ENCODE assay signal across 7 mouse cellular contexts in the genomic region with DNA sequence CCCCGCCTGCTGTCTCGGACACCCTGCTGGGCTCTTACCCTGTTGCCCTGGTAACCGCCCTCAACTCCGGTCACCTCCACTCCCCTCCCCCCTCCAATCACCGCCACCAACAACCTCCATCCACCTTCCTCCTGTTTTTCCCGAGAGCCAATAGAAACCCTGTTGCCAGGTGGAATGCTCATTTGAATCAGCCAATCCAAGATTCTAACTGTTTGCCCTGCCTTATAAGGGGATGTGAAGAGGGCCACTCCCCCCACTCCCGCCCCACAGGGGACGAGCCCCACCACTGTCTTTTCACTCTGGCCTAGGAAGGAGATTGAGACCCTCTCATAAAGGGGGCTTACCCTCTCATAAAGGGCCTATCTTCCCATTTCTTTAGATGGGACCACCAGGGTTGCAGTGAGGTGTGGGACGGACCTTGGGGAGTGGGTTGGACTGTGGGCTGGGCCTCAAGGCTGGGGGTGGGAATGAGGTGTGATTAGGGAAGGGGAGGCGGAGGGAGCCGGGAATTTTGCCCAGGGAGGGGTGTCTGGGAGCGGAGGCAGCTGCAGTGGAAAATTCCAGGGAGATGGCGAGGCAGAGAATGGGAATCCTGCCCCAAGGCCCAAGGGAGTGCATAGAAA. TPM values are rescaled to one million over a fixed set of nuclear protein-coding genes. Genes with fewer than 3 reads are reported as not detected.
A peak's percentile ranks its signal among the peaks of the same experiment; 100 is the strongest.
DNase-seq lines count a peak whose midpoint lies in the region; ATAC-seq lines count a peak whose summit lies in the region.

A gene (minus strand): TSS at position 409 of the 623 bp plus-strand sequence.

- peaks cover 2% of the 10 kb centered on the region; the same call in 1 of the 2 replicates for H3K36me3 ChIP-seq in intestine, embryonic 15.5 days

- peak; percentile 82 to 86 for DNase-seq in adrenal gland, adult 18-20 months (ENCODE audit: low spot score in 2 of 2)
- peak; percentile 92 for DNase-seq in embryo, embryonic 11.5 days (ENCODE audit: low read depth, low spot score)
- DNase-seq in gastrocnemius, postnatal 4 days (ENCODE audit: low spot score in 2 of 2): peak; percentile 93 to 95
- DNase-seq in left cerebral cortex, postnatal 14 days (ENCODE audit: low spot score in 2 of 2): peak; percentile 91 to 97
- peak; percentile 88 for DNase-seq in right cerebral cortex, postnatal 25 days

- peak; percentile 83 for ATAC-seq in intestine, embryonic 15.5 days
- ATAC-seq in megakaryocyte-erythroid progenitor cell, adult 5-6 weeks (replicated peaks; ENCODE audit: low FRiP score, low TSS enrichment, poor library complexity, severe bottlenecking): peak; percentile 45; the same call in 1 of the 2 replicates

- H3K27ac ChIP-seq in intestine, embryonic 15.5 days: peak within 1 kb of the TSS; percentile 99

- intact Hi-C loops in left cerebral cortex, postnatal 14 days (cut with DNase I): no loop called here

- H3K4me3 ChIP-seq in intestine, embryonic 15.5 days (replicated peaks): peak within 1 kb of the TSS; percentile 25

- H3K9ac ChIP-seq in intestine, embryonic 15.5 days: peak within 1 kb of the TSS; percentile 17; the same call in 1 of the 2 replicates

- H3K4me1 ChIP-seq in intestine, embryonic 15.5 days (replicated peaks): peaks cover 43% of the 10 kb centered on the region

- WGBS in intestine, embryonic 15.5 days: 4% methylated on average over 13 of the region's 13 CpGs

- H3K27me3 ChIP-seq in intestine, embryonic 15.5 days (replicated peaks): no peaks in the 10 kb centered on the region

- no peaks in the 10 kb centered on the region for H3K9me3 ChIP-seq in intestine, embryonic 15.5 days

- H3K4me2 ChIP-seq in intestine, embryonic 15.5 days (replicated peaks): peak within 1 kb of the TSS; percentile 89

RNA-seq across cellular contexts. Expression of the gene that starts here (rescaled TPM):
- total RNA-seq in adrenal gland, adult 18-20 months (2021): 100 to 1,000 TPM; 770 to 874 TPM
- 100 to 1,000 TPM; 395 to 409 TPM for total RNA-seq in gastrocnemius, postnatal 4 days (2021)
- 241 and 282 TPM in 2 replicates for polyA plus RNA-seq in intestine, embryonic 15.5 days (2015; fragmentation: Nextera tagmentation; extraction: Ambion mirVana)
- total RNA-seq in left cerebral cortex, postnatal 14 days (2021): 1,000 to 10,000 TPM; 1,161 to 1,212 TPM
- total RNA-seq in megakaryocyte-erythroid progenitor cell, adult 5-6 weeks (2014; fragmentation: Nextera tagmentation): 5.3 and 30.7 TPM in 2 replicates
- total RNA-seq in megakaryocyte-erythroid progenitor cell, adult 5-6 weeks (2017): 21.6 and 22.1 TPM in 2 replicates

Comparison
In these comparisons a context has a peak if more than half of its experiments do, and no peak if none do; other contexts are left out.
1. Peak in every context shown above with its lines: DNase-seq, ATAC-seq, H3K4me3 ChIP-seq and H3K27ac ChIP-seq.
2. RNA of the gene that starts here (total RNA-seq): 1,161 to 1,212 TPM in left cerebral cortex, postnatal 14 days, 770 to 874 TPM in adrenal gland, adult 18-20 months and 395 to 409 TPM in gastrocnemius, postnatal 4 days; 5.3 to 30.7 TPM in megakaryocyte-erythroid progenitor cell, adult 5-6 weeks; every median in the first group is over 10 times any median in the second.